Mouse (Mus musculus) forebrain, embryonic 15.5 days (tissue): ENCODE measurements around the gene Mef2d. TPM values are rescaled to one million over a fixed set of nuclear protein-coding genes. Genes with fewer than 3 reads are reported as not detected.

ENCODE experiments used
- ATAC-seq: fragments of 200-750 bp; cut with Nextera tagmentation; replicated peaks from 2 replicates; pipeline ENCODE4 v1.8.0; 2017; ENCODE audit warnings: mild to moderate bottlenecking, moderate TSS enrichment, moderate library complexity
- H3K27ac ChIP-seq: fragments of 300-500 bp; sonication (generic); replicated peaks from 2 replicates; pipeline ENCODE4 v1.5.1; 2015; ENCODE audit warnings: mild to moderate bottlenecking, inconsistent platforms
- H3K27me3 ChIP-seq: fragments of 300-500 bp; sonication (generic); 2 replicates; pipeline ENCODE4 v1.6.1; 2015; ENCODE audit warnings: inconsistent platforms
- H3K36me3 ChIP-seq: fragments of 300-500 bp; sonication (generic); 2 replicates; pipeline ENCODE4 v1.6.1; 2015; ENCODE audit warnings: mild to moderate bottlenecking, inconsistent platforms
- H3K4me1 ChIP-seq: fragments of 300-500 bp; sonication (generic); 2 replicates; pipeline ENCODE4 v1.6.1; 2015; ENCODE audit warnings: inconsistent platforms
- H3K4me2 ChIP-seq: fragments of 300-500 bp; sonication (generic); replicated peaks from 2 replicates; pipeline ENCODE4 v1.6.1; 2015; ENCODE audit warnings: mild to moderate bottlenecking, inconsistent platforms
- H3K4me3 ChIP-seq: fragments of 300-500 bp; sonication (generic); 2 replicates; pipeline ENCODE4 v1.5.1; 2015; ENCODE audit warnings: mild to moderate bottlenecking, inconsistent platforms
- H3K9ac ChIP-seq: fragments of 300-500 bp; sonication (generic); replicated peaks from 2 replicates; pipeline ENCODE4 v1.6.1; 2015; ENCODE audit warnings: mild to moderate bottlenecking, inconsistent platforms
- H3K9me3 ChIP-seq: fragments of 300-500 bp; sonication (generic); 2 replicates; pipeline ENCODE4 v1.6.1; 2016; ENCODE audit warnings: inconsistent platforms
- WGBS: fragments of 180-500 bp; shearing (Covaris S2); methylation state at CpG from one replicate; pipeline ENCODE4 v1.1.7; 2015; ENCODE audit warnings: mixed read lengths; 5-methylcytosine and 5-hydroxymethylcytosine counted together
- polyA plus RNA-seq: library from polyadenylated mRNA; unstranded; fragments of >200 nt; fragmentation: Nextera tagmentation; extraction: Ambion mirVana; gene quantifications from 2 replicates; pipeline ENCODE4 v1.2.1, GENCODE M21; 2015

Gene Mef2d
- 20.1 and 21.3 TPM in 2 replicates for polyA plus RNA-seq

DNA sequence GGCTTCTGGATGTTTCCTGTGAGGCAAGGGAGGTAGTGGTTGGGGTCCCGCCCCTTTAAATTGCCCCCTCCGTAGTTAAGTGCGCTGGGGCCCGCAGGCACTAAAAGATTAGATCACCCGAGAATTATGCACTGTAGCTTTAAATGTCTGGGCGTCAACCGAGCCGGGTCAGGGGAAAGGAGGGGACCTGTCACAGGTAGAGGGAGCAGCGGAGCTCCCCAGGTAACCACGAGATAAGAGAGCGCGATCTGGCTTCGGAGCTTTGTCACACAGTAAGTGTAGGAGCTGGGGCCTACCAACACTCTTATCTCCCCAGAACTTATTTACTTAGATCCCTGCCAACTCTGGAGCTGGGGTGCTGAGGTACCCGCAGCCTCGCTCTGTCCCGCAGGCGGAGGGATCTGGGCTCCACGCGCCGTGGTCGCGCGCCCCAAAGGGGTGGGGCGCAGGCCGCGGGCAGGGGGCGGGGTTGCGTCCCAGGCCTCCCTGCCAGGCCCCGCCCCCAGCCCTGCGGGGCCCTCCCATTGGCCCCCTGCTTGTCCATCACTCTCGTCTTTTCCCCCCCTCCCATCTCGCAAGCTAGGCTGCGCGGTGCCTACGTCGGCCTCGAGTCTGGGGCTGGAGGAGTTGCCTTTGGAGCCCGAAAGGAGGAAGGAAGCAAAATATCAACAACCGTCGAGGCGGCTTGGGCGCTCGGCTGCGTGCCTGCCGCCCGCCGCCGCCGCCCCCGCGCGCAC lies at the start of gene Mef2d:
Gene Mef2d (plus strand): TSS at position 586 of the 737 bp plus-strand sequence.
- ATAC-seq = peak; percentile 86
- Histone ChIP-seq H3K36me3 (no peaks in the 10 kb centered on the region), H3K9me3 (no peaks in the 10 kb centered on the region), H3K4me1 (peaks cover 77% of the 10 kb centered on the region), H3K4me3 (peak within 1 kb of the TSS; percentile 96), H3K27ac (peak within 1 kb of the TSS; percentile 99), H3K27me3 (no peaks in the 10 kb centered on the region), H3K9ac (peak within 1 kb of the TSS; percentile 93), H3K4me2 (peak within 1 kb of the TSS; percentile 94)
- under 1% methylated on average over 31 of the region's 52 CpGs for WGBS

DNA sequence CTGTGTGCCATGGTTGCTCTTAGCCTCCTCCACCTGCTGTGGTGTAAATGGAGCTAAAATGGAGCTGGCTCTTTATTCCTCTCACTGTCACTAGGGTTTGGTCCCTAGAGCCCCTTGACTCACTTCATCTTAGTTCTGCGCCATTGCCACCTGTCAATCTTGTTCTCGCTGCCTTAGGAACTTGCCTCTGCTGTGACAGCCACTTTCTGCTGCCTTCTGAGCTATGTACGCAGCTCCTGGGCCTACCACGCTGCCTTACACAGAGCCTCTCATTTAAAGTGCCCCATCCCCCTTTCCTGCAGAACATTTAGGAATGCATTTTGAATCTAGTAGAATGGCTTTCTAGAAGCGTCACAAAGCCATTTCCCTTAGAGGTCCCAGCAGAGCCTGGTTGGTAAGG lies 48.0 kb upstream of the Mef2d start:
- Histone ChIP-seq H3K27ac (peak overlapping the region; percentile 49; the same call in 1 of the 2 replicates), H3K9ac (no peak overlapping the region), H3K27me3 (no peaks in the 10 kb centered on the region), H3K9me3 (no peaks in the 10 kb centered on the region), H3K4me2 (no peak overlapping the region), H3K36me3 (peaks cover 2% of the 10 kb centered on the region; the same call in 1 of the 2 replicates), H3K4me1 (no peaks in the 10 kb centered on the region), H3K4me3 (no peak overlapping the region)
- WGBS = 81% methylated on average over 5 of the region's 5 CpGs
- no peak for ATAC-seq

DNA sequence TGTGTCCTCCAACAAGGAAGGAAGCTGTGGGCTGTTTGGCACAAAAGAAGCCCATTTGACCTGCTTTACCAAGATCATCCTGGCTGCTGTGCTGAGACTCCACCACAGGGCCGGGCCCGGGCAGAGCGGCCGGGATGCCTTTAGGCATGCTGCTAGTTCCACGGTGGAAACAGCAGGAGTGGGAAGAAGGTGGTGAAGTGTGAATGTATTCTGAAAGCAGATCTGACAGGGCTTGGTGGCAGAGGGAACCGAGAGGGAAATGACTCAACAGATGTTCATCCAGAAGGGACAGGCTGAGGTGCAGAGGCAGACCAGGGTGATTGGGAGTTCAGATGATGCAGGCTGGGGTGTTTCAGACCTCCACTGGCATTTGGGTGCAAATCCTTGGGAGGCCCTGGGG lies 44.5 kb upstream of the Mef2d start:
- Histone ChIP-seq H3K36me3 (no peaks in the 10 kb centered on the region), H3K9me3 (no peaks in the 10 kb centered on the region), H3K4me1 (no peaks in the 10 kb centered on the region), H3K9ac (no peak overlapping the region), H3K27me3 (no peaks in the 10 kb centered on the region), H3K4me2 (no peak overlapping the region), H3K4me3 (no peak overlapping the region), H3K27ac (no peak overlapping the region)
- WGBS = 85% methylated on average over 6 of the region's 6 CpGs
- no peak for ATAC-seq

DNA sequence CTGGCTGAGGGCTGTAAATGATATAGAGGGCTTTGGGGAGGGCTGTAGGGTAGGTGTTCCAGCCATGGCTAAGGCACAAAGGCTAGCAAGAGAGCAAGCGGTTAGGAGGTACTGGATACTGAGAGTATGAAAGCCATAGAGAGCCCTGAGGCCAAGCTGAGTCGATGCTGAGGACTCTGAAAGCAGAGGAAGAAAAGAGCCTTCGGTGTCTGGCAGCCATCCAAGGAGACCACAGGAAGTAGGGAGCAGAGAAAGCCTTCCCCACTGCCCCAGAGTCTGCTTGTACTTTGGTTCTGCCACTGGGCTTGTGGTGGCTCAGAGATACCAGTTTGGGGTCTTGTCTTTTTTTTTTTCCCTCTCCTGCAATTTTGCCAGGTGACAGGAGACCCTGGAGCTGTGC lies 41.9 kb upstream of the Mef2d start:
- Histone ChIP-seq H3K9me3 (no peaks in the 10 kb centered on the region), H3K36me3 (no peaks in the 10 kb centered on the region; the same call in 1 of the 2 replicates), H3K9ac (no peak overlapping the region), H3K27ac (no peak overlapping the region), H3K4me3 (no peak overlapping the region), H3K4me1 (no peaks in the 10 kb centered on the region), H3K27me3 (no peaks in the 10 kb centered on the region), H3K4me2 (no peak overlapping the region)
- WGBS = 45% methylated on average over 3 of the region's 3 CpGs
- ATAC-seq = no peak

DNA sequence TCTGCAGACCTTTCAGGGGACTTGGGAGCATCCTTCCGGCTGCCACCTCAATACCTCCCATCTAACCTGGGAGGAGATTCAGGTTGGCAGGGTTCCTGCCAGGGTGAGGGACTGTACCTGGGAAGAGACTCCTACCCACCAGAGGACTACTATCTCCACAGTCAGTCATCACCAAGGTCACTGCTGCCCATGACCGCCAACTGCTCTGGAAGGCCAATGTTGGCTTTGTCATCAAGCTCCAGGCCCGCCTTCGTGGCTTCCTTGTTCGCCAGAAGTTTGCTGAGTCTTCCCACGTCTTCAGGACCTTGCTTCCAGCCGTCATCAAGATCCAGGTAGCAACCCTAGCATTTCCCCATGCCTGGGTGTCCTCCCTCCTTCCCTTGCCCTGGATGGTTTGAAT lies 40.4 kb upstream of the Mef2d start:
- WGBS = 96% methylated on average over 7 of the region's 7 CpGs
- Histone ChIP-seq H3K27me3 (no peaks in the 10 kb centered on the region), H3K9ac (no peak overlapping the region), H3K4me2 (no peak overlapping the region), H3K27ac (no peak overlapping the region), H3K4me3 (no peak overlapping the region), H3K4me1 (no peaks in the 10 kb centered on the region), H3K36me3 (no peaks in the 10 kb centered on the region; the same call in 1 of the 2 replicates), H3K9me3 (no peaks in the 10 kb centered on the region)
- ATAC-seq = no peak

DNA sequence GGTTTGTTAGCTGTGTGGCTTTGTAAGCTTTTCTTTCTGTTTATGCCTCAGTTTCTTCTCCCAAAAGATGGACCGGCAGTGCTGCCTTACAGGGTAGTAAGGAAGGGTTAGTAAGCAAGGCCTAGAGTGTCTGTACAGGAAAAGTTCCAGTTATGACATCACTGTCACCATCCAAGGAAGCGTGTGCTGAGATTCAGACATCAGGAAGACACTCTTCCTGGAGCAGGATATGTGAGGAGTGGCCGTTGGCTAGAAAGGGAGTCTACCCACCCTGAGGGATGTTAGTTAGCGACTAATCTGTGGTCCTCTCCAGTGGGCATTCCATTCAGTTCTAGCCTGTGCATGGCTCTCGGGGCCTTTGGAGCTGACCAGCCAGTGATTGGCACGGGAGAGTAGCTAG lies 40.0 kb upstream of the Mef2d start:
- no peaks in the 10 kb centered on the region for H3K27me3 ChIP-seq
- H3K9me3 ChIP-seq = no peaks in the 10 kb centered on the region
- H3K9ac ChIP-seq = no peak overlapping the region
- no peak overlapping the region for H3K4me2 ChIP-seq
- H3K4me3 ChIP-seq = no peak overlapping the region
- WGBS = 93% methylated on average over 6 of the region's 6 CpGs
- no peak overlapping the region for H3K27ac ChIP-seq
- no peaks in the 10 kb centered on the region for H3K4me1 ChIP-seq
- no peak for ATAC-seq
- H3K36me3 ChIP-seq = no peaks in the 10 kb centered on the region; the same call in 1 of the 2 replicates

DNA sequence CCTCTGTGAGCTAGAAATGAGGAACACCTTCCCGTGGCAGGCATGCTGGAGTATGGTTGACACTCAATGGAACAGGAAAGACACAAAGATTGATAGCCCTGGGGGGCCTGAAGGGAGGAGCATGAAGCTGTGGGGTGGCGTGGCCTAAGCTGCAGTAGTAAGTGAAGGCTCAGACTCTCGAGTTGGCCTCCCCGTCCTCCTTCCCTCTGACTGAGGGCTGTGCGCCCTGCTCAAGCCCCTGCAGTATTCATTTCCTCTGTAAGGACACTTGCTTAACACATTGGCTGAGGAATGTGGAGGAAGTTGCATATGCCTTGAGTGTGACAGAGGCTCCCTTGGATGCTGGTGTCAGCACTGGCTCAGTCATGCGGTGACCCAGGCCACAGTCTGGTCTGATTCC lies 39.6 kb upstream of the Mef2d start:
- no peak for ATAC-seq
- H3K9me3 ChIP-seq = no peaks in the 10 kb centered on the region
- no peak overlapping the region for H3K4me3 ChIP-seq
- H3K36me3 ChIP-seq = no peaks in the 10 kb centered on the region; the same call in 1 of the 2 replicates
- 87% methylated on average over 6 of the region's 6 CpGs for WGBS
- H3K4me1 ChIP-seq = no peaks in the 10 kb centered on the region
- H3K4me2 ChIP-seq = no peak overlapping the region
- H3K9ac ChIP-seq = no peak overlapping the region
- no peak overlapping the region for H3K27ac ChIP-seq
- H3K27me3 ChIP-seq = no peaks in the 10 kb centered on the region

DNA sequence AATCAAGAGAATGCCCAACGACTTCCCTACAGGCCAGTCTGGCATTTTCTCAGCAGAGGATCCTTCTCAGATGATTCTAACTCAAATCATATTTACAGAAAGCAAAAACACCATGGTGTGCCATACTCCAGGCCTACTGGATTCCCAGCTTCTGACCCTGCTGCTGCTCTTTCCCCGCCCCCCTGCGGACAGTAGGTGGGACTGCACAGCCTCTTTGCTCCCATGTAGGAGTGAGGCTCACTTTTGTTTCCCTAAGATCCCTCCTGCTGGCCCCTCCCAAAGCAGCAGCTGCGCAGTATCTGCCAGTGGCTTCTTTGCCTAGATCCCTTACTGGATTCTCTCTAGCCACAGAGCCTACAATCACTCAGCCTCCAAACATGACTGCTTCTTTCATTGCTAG lies 36.0 kb upstream of the Mef2d start:
- Histone ChIP-seq H3K4me3 (no peak overlapping the region), H3K4me2 (no peak overlapping the region), H3K4me1 (no peaks in the 10 kb centered on the region), H3K9ac (no peak overlapping the region), H3K27ac (no peak overlapping the region), H3K27me3 (no peaks in the 10 kb centered on the region), H3K9me3 (no peaks in the 10 kb centered on the region), H3K36me3 (no peaks in the 10 kb centered on the region; the same call in 1 of the 2 replicates)
- ATAC-seq = no peak
- WGBS = 79% methylated on average over 4 of the region's 4 CpGs

DNA sequence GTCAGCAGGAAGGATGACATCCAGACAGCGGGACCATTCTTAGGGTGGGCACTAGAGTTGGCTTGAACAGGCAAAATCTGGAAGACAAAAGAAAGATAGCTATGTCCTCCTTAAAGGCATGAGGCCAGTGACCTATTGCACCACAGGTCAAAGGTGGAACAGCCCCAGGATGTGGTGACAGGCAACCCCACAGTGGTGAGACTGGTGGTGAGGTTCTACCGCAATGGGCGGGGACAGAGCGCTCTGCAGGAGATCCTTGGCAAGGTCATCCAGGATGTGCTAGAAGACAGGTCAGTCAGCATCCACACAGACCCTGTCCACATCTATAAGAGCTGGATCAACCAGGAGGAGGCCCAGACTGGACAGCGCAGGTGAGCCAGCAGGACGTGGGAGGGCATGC lies 33.0 kb upstream of the Mef2d start:
- Histone ChIP-seq H3K27ac (no peak overlapping the region), H3K36me3 (no peaks in the 10 kb centered on the region; the same call in 1 of the 2 replicates), H3K4me3 (no peak overlapping the region), H3K4me1 (no peaks in the 10 kb centered on the region), H3K27me3 (no peaks in the 10 kb centered on the region), H3K9ac (no peak overlapping the region), H3K4me2 (no peak overlapping the region), H3K9me3 (no peaks in the 10 kb centered on the region)
- ATAC-seq = no peak
- WGBS = 98% methylated on average over 6 of the region's 6 CpGs

DNA sequence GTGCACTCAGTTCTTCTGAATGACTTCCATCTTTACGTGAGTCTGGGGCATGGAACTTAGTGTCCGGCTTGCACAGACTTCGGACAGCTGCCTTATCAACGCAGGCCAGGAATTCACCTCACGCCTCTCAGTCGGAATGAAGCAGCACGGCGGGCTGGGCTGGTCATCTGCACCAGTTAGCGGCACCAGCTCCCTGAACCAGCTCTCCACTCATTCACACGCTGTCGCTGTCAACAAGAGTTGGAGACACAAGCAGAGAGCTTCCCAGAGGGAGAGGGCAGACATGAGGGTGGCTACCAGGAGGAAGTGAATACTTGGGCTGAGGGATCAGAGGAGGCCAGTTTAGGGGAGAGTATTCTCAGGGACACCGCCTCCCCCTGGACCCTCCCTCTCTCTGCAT lies 27.8 kb upstream of the Mef2d start:
- WGBS = 96% methylated on average over 12 of the region's 12 CpGs
- Histone ChIP-seq H3K4me2 (no peak overlapping the region), H3K4me1 (no peaks in the 10 kb centered on the region), H3K9ac (no peak overlapping the region), H3K36me3 (peaks cover 11% of the 10 kb centered on the region; the same call in 1 of the 2 replicates), H3K4me3 (no peak overlapping the region), H3K9me3 (no peaks in the 10 kb centered on the region), H3K27me3 (no peaks in the 10 kb centered on the region), H3K27ac (no peak overlapping the region)
- no peak for ATAC-seq

DNA sequence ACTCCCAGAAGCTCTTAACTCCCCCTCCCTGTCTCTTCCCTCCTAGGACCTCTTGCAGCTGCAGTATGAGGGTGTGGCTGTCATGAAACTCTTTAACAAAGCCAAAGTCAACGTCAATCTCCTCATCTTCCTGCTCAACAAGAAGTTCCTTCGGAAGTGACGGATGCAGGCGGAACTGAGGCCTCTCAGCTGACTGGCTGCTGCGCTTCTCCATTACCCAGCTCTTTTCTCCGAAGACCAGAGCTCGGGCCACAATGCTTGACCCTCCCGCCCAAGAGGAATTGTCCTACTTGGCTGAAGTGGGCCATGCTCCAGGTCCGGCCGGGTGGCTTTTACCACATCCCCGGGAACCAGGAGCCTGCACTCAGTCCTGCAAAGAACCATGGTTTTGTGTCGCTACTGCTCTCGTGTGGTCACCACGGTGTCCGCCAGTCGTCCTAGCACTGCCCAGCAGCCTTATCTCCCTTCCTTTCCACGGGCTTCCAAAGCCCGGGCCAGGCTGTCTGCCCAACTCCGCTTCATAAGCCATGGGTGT lies 22.0 kb upstream of the Mef2d start:
- WGBS = 91% methylated on average over 19 of the region's 19 CpGs

DNA sequence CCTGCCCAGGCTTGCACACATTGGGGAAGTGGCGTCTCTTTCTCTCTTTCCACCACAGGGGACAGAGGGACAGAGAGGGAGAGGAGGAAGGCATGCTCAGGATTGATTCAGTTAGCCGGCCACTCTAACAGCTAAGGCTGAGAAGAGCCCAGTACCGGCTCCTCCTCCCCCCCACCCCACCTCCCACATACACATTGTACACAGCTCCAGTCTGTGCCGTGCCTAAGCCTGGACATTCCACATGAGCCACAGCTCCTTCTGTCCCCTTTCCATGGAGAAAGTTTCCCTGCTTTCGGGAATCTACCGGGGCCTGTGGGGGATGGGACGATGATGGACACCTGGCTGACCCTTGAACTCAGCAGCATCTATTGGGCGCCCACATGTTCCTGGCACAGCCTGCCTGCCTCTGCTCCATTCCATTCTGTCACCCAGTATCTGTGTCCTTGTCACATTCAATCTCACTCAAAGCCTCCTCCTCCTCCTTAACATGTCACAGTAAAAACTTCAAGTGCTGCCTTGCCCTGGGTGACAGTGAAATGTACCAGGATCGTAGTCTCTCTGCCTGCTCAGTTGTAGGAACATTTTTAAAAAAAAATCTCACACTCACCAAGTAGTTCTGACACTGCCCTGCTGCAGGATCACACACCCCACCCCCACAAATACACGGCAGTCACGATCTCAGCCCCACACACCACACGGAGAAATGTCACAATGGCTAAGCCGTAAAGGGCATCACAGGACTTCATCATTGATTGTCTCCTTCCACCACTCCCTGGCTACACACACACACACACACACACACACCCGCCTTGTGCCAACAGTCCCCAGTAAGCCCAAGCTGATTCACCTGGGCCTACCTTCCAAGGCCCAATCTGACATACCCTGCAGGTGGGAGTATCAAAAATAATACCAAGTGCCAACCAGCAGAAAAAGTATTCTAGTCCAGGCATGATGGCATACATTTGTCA lies 20.7 kb upstream of the Mef2d start:
- Histone ChIP-seq H3K4me2 (no peak overlapping the region), H3K36me3 (peaks cover 8% of the 10 kb centered on the region; the same call in 1 of the 2 replicates), H3K4me1 (no peaks in the 10 kb centered on the region), H3K27ac (no peak overlapping the region), H3K9ac (no peak overlapping the region), H3K4me3 (no peak overlapping the region), H3K27me3 (no peaks in the 10 kb centered on the region), H3K9me3 (no peaks in the 10 kb centered on the region)
- WGBS = 80% methylated on average over 14 of the region's 14 CpGs
- no peak for ATAC-seq

More for the DNA sequence above, 22.0 kb upstream of the Mef2d start:
- Histone ChIP-seq H3K9ac (no peak overlapping the region), H3K36me3 (peaks cover 11% of the 10 kb centered on the region; the same call in 1 of the 2 replicates), H3K4me3 (no peak overlapping the region), H3K27ac (no peak overlapping the region), H3K4me1 (no peaks in the 10 kb centered on the region), H3K9me3 (no peaks in the 10 kb centered on the region), H3K4me2 (no peak overlapping the region), H3K27me3 (no peaks in the 10 kb centered on the region)
- ATAC-seq = no peak
